Mouse (Mus musculus) c-Kit-positive CD71-negative TER-119-negative erythroid progenitor cells, embryonic 14.5 days (primary cell): ENCODE results near the gene Zhx3.

Experiments
- DNase-seq: peaks from one replicate; pipeline ENCODE4 v3.0.0-alpha.2; 2013; ENCODE audit warnings: low read depth

Zhx3 gene

GRCm38 (mm10) chr2:160760433-160761184, 112.2 kb downstream of the Zhx3 start:
- DNase-seq: no peak

DNA sequence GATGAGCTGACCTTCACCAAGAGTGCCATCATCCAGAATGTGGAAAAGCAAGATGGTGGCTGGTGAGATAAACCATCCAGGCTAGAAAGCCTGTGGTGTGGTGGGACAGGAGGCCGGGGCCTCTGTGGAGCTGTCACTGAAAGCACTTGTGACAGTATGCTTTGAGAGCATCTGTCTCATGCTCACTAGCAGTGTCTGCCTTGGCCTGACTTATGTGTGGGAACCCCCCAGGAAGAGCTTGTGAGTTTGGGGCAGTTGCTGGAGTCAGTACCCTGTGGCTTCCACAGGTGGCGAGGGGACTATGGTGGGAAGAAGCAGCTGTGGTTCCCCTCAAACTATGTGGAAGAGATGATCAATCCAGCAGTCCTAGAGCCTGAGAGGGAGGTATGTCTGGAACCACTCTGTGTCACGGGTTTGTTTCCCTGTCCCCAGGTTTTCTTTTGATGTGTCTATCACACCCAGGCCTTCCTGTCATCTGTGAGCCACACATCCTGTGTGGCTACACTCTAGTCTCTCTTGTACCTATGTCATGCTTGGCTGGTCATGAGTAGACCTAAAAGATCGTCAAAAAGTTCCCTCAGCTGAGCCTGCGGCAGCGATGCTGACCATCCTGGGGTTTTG, 116.1 kb downstream of the Zhx3 start:
- no peak for DNase-seq

DNA sequence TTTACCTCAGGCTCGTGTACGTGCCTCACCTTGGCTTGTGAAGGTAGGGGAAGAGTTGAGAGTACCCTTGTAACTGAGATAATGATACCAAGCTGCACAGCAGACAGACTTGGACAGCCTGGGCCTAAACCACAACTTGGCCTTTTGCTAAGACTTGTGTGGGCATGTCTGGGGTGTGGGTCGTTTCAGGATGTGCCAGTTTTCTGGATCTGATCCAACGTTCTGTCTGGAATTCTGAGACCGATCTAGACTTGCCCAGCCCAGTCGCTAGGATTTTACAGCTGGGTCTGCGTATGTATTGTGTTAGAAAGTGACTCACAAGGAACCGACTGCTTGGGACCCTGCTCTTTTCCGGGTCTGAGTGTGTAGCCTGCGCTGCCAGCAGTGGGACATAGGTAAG, 125.7 kb downstream of the Zhx3 start:
- DNase-seq: no peak

- DNase-seq: no peak
Observed at GRCm38 (mm10) chr2:160746637-160747036, 126.2 kb downstream of the Zhx3 start.

DNA sequence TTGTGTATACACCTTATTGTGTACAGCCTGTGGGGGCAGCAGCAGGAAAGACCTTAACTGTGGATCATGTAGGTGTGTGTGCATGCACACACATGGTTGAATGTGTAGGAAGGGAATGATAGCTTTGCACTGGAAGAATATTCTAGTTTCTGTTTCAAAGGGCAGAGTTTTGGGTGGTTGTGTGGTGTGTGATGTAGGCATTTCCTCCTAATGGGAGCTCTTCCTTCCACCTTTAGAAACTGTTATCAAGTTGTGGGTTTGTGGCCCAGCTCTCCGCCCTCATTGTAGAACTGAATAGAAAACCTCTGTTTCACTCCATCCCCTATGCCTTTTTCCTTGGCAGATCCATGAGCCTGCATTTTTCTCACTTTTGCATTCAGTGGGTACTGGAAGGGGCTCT, 127.3 kb downstream of the Zhx3 start:
- no peak for DNase-seq

DNA sequence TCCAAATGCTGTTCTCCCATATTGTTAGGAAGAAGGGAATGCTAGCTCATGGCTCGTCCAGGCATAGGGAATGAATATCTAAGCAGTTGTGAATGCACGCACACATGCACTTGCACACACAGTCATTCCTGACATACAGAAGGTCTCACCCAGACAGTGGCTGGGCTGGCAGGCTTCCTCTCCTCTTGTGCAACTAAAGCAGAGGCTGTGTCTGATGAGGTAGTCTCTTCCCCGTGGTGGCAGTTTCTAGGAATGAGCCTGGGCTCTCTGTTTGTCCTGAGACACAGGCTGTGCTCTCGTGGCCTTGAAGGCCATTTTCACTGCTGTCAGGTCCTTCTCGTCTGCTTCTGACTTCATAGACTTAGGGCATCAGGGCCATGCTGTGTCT, 128.0 kb downstream of the Zhx3 start:
- no peak for DNase-seq

- no peak for DNase-seq
Observed at GRCm38 (mm10) chr2:160744040-160744822, 128.6 kb downstream of the Zhx3 start.

GRCm38 (mm10) chr2:160742161-160742609, 130.6 kb downstream of the Zhx3 start:
- DNase-seq: no peak

GRCm38 (mm10) chr2:160741580-160741979, 131.2 kb downstream of the Zhx3 start:
- DNase-seq: no peak

- no peak for DNase-seq
Observed at GRCm38 (mm10) chr2:160740521-160741156, 132.2 kb downstream of the Zhx3 start.

GRCm38 (mm10) chr2:160739647-160740356, 133.0 kb downstream of the Zhx3 start:
- DNase-seq: no peak

DNA sequence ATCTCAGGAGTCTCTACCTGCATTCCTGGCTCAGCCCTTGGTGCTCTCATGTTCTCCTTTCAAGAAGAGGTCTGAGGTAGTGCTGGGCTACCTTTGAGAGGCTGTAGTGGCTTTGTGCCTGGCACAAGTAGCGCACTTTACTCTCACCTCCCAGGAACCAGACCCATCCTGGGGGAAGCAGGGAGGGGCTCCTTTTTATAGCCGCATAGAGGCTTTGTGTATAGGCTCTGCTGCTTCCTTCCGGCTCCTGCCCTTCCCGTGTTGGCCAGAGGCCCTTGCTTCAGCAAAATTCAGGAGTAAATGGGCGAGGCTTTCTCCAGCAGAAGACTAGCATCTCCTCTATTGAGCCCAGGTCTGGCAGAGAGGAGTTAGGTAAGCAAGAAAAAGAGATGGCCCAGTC, 134.4 kb downstream of the Zhx3 start:
- DNase-seq: no peak

DNA sequence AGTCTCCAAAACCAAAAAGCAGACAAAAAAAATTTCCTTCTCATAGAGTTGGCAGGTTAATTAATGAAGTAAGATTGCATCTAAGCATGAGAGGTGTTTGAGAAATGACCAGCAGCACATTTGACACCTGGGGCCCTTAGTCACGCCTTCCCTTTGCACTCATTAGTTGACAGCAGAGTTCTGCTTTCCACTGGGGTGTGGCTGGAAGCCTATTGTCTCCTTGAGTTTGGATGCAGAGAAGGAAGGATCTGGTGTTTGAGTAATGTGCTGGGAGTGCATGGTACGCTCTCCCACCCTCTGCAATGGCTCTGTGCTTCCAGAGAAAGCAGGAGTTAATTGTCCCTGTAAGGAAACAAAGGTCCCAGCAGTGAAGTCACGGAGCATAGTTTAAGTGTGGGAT, 136.3 kb downstream of the Zhx3 start:
- no peak for DNase-seq

GRCm38 (mm10) chr2:160735706-160736310, 137.0 kb downstream of the Zhx3 start:
- DNase-seq: no peak

GRCm38 (mm10) chr2:160734331-160734730, 138.5 kb downstream of the Zhx3 start:
- DNase-seq: no peak

GRCm38 (mm10) chr2:160733131-160733531, 139.7 kb downstream of the Zhx3 start:
- no peak for DNase-seq

DNA sequence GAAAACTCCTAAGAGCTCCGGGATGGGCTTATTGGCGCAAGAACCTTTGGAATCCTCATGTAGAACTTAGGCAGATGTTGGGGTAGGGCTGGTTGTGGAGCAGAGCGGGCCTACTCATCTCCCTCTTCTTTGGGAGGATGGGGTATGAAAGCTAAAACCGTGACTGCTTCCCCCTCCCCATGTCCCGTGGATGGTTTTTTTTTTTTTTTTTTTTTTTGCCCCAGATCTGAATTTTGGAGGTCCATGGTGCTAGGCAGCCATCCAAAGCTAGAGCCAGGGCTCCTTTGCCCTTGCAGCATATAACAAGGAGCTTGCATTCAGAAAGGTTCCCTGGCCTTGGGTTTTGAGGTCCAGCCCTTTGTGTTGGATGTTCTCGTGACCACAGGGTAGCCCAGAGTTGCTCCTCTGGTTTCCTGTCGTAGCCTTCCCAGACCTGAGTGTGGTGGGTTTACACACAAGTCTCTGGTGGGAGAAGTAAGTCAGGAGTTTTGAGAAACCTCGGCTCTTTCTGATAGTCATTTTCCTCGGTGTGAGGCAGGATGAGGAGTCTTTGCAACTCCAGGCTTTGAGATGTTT, 140.3 kb downstream of the Zhx3 start:
- DNase-seq: no peak

GRCm38 (mm10) chr2:160731839-160732261, 140.9 kb downstream of the Zhx3 start:
- no peak for DNase-seq

DNA sequence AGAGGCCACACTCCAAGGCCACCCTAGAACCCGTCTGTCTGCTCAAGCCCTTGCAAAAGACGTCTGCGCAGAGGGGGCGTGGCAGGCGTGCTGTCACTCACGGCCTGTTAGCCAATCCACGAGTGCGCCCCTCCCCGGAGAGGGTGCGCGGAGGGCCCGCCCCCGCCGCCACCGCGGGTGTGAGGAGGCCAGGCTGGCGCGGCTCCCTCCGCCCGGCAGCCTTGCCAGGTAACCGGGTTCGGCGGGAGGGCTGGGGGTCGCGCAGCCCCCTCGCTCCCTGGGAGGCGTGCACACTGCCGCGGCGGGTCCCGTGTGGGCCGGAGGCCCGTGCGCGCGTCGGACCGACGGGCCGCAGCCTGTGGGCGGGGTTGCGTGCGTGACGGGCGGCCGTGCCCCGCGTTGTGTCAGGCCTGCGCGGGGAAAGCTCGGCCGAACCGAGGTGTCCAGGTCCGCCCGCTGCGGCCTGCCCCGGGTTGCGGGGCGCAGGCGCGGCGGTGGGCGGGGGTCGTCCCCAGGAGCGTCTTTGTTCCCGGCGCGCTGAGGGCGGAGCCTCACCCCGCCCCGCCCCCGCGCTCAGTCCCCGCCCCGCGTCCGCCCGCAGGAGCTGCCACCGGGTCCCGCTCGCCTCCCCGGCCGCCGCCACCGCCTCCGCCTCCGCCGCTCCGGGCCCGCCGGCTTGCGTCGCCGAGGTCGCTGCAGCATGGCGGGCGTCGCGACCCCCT, 141.5 kb downstream of the Zhx3 start, which contains the start of gene Plcg1:
Plcg1 (plus strand) TSS at position 184 of the 722 bp plus-strand sequence.
- DNase-seq: peak; percentile 84

DNA sequence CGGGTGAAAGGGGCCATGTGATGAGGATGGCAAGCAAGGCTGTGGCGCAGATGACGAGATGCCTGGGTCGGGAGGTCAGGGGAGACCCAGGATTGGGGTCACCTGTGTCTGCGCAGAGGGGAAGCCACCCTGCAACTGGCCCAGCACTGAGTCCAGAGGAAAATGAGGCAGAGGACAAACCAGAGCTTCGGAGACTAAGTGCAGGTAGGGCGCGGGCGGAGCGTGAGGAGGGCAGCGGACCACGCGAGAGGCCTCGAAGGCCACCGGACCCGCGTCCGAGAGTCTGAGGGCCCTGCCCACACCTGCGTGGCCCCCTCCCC, 142.0 kb downstream of the Zhx3 start:
- no peak for DNase-seq
